Comparison of ENCODE assay signal across 24 mouse cellular contexts in the genomic region with DNA sequence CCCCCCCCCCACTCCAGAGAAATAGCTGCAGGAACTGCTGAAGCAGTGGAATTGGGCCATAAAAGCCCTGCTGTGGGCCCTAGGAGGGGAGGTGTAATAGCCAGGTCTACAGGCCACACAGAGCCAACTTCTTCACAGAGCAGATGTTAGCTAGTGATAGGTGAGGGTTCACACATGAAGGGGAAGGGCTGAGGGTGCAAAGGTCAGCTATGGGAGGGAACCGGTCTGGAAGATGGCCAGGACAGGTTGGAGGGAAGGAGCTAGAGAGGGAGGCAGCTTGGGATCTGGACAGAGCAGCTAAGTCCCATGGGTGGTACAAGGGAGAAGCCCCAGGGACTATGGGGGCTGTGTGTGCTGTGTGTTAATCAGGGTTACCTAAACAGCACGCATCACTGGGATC. TPM values are rescaled to one million over a fixed set of nuclear protein-coding genes. Genes with fewer than 3 reads are reported as not detected.
A peak's percentile ranks its signal among the peaks of the same experiment; 100 is the strongest.
DNase-seq lines count a peak whose midpoint lies in the region; ATAC-seq and TF ChIP-seq lines count a peak whose summit lies in the region.
"Had no signal": no experiment of that assay in that cellular context is flagged by ENCODE, and none has a peak within 500 bp of the region (broad histone marks: within the 10 kb centered on the region; RNA-seq: fewer than 3 reads in every experiment).

No protein-coding gene starts in this region.

- H3K27me3 ChIP-seq in kidney, embryonic 14.5 days (ENCODE audit: control insufficient read depth, insufficient read depth, low read length), result no peaks in the 10 kb centered on the region
- no peaks in the 10 kb centered on the region for H3K27me3 ChIP-seq in intestine, embryonic 16.5 days (replicated peaks; ENCODE audit: control insufficient read depth, insufficient read depth, low read length)
- no peaks in the 10 kb centered on the region for H3K27me3 ChIP-seq in hindbrain, embryonic 12.5 days
- H3K27me3 ChIP-seq: Patski had no signal

- no peak for TF ChIP-seq CTCF in gastrocnemius, adult 2 months (IDR thresholded peaks at IDR 0.05)

- H3K36me3 ChIP-seq in kidney, embryonic 14.5 days (ENCODE audit: control insufficient read depth, insufficient read depth, low read length), result no peaks in the 10 kb centered on the region
- no peaks in the 10 kb centered on the region for H3K36me3 ChIP-seq in intestine, embryonic 16.5 days (ENCODE audit: control insufficient read depth, insufficient read depth, low read length)
- H3K36me3 ChIP-seq in hindbrain, embryonic 12.5 days, result no peaks in the 10 kb centered on the region
- H3K36me3 ChIP-seq: embryonic facial prominence, embryonic 10.5 days; hindbrain, embryonic 10.5 days had no signal

- no peak overlapping the region for H3K4me2 ChIP-seq in kidney, embryonic 14.5 days (replicated peaks; ENCODE audit: low read depth, low read length)
- no peak overlapping the region for H3K4me2 ChIP-seq in intestine, embryonic 16.5 days (ENCODE audit: low read depth, low read length)
- no peak overlapping the region for H3K4me2 ChIP-seq in hindbrain, embryonic 12.5 days (replicated peaks)
- H3K4me2 ChIP-seq: liver, embryonic 11.5 days; lung, embryonic 14.5 days; midbrain, embryonic 11.5 days had no signal

- H3K27ac ChIP-seq in gastrocnemius, adult 2 months, result no peak overlapping the region
- H3K27ac ChIP-seq in kidney, embryonic 14.5 days (ENCODE audit: low read depth, low read length), result no peak overlapping the region
- peak overlapping the region; percentile 74 for H3K27ac ChIP-seq in intestine, embryonic 16.5 days (ENCODE audit: low read length)
- H3K27ac ChIP-seq in hindbrain, embryonic 12.5 days, result no peak overlapping the region
- H3K27ac ChIP-seq: embryonic facial prominence, embryonic 10.5 days; hindbrain, embryonic 10.5 days; layer of hippocampus, adult 2 months had no signal

- intact Hi-C loops in gastrocnemius, adult 2 months (cut with DNase I), result loop anchor here (2.0 kb wide), 1 partner anchor 19 kb away; no protein-coding TSS in a partner anchor

- no peaks in the 10 kb centered on the region; the same call in 1 of the 2 replicates for H3K4me1 ChIP-seq in kidney, embryonic 14.5 days (ENCODE audit: control insufficient read depth, insufficient read depth, low read length)
- peaks cover 41% of the 10 kb centered on the region for H3K4me1 ChIP-seq in intestine, embryonic 16.5 days (ENCODE audit: control insufficient read depth, insufficient read depth, low read length)
- 0 out of 2 replicates have a peak, but pooled peaks cover 2% of the 10 kb centered on the region for H3K4me1 ChIP-seq in hindbrain, embryonic 12.5 days

- no peak overlapping the region for H3K4me3 ChIP-seq in gastrocnemius, adult 2 months
- H3K4me3 ChIP-seq in kidney, embryonic 14.5 days (ENCODE audit: low read length), result no peak overlapping the region
- no peak overlapping the region for H3K4me3 ChIP-seq in intestine, embryonic 16.5 days (ENCODE audit: low read length)
- H3K4me3 ChIP-seq in hindbrain, embryonic 12.5 days, result no peak overlapping the region
- H3K4me3 ChIP-seq: embryonic facial prominence, embryonic 10.5 days; hindbrain, embryonic 10.5 days; layer of hippocampus, adult 2 months had no signal

- WGBS in kidney, embryonic 14.5 days, result 51% methylated on average over 2 of the region's 2 CpGs
- WGBS in intestine, embryonic 16.5 days, result 49% methylated on average over 2 of the region's 2 CpGs
- WGBS in hindbrain, embryonic 12.5 days, result 77% methylated on average over 2 of the region's 2 CpGs

- peak; percentile 22 for DNase-seq in gastrocnemius, adult 2 months
- DNase-seq in gastrocnemius, postnatal 25 days, result no peak
- DNase-seq in kidney, adult 18-20 months, result peak; percentile 52
- peak; percentile 70 to 72 for DNase-seq in kidney, postnatal 36 days
- DNase-seq in thymus, postnatal 10 days (ENCODE audit: low spot score in 2 of 2), result no peak
- DNase-seq: adrenal gland, postnatal 10 days; cerebellum, adult 9-10 months; gastrocnemius, postnatal 10 days; layer of hippocampus, postnatal 36 days; left cerebral cortex, postnatal 4 days; lung, embryonic 14.5 days; lung, postnatal 36 days; thymus, postnatal 4 days had no signal

- H3K9me3 ChIP-seq in kidney, embryonic 14.5 days (ENCODE audit: control insufficient read depth, low read length), result no peaks in the 10 kb centered on the region
- H3K9me3 ChIP-seq in intestine, embryonic 16.5 days (ENCODE audit: control insufficient read depth, low read length), result no peaks in the 10 kb centered on the region
- H3K9me3 ChIP-seq in hindbrain, embryonic 12.5 days (replicated peaks), result no peaks in the 10 kb centered on the region
- H3K9me3 ChIP-seq: embryonic facial prominence, embryonic 10.5 days; hindbrain, embryonic 10.5 days had no signal

- no peak overlapping the region for H3K9ac ChIP-seq in kidney, embryonic 14.5 days (ENCODE audit: low read depth, low read length)
- H3K9ac ChIP-seq in intestine, embryonic 16.5 days (ENCODE audit: low read depth, low read length), result no peak overlapping the region
- H3K9ac ChIP-seq in hindbrain, embryonic 12.5 days, result no peak overlapping the region
- H3K9ac ChIP-seq: lung, embryonic 14.5 days had no signal

- ATAC-seq in kidney, embryonic 14.5 days (ENCODE audit: low FRiP score, low TSS enrichment), result no peak
- ATAC-seq in intestine, embryonic 16.5 days, result peak; percentile 72
- no peak for ATAC-seq in hindbrain, embryonic 12.5 days (ENCODE audit: low FRiP score)
- ATAC-seq: Patski had no signal

RNA-seq across cellular contexts. Expression of a gene that starts 8.2 kb away (rescaled TPM):
- not detected for total RNA-seq in gastrocnemius, adult 2 months (2021)
- total RNA-seq in gastrocnemius, postnatal 25 days (2021), result not detected
- polyA plus RNA-seq in kidney, embryonic 14.5 days (2014; fragmentation: Nextera tagmentation; extraction: Ambion mirVana), result 12.1 and 19.5 TPM in 2 replicates
- polyA plus RNA-seq in intestine, embryonic 16.5 days (2015; fragmentation: Nextera tagmentation; extraction: Ambion mirVana), result 260 and 283 TPM in 2 replicates
- 1.1 and 3.5 TPM in 2 replicates for polyA plus RNA-seq in hindbrain, embryonic 12.5 days (2016; fragmentation: Nextera tagmentation; extraction: Ambion mirVana)
- total RNA-seq: common myeloid progenitor, adult 5-6 weeks had no signal

RNA-seq across cellular contexts. Expression of a gene that starts 26.0 kb away (rescaled TPM):
- 1 to 10 TPM in 1 of 2 experiments, under 1 TPM in 1; 0.77 to 3.3 TPM for total RNA-seq in gastrocnemius, adult 2 months (2021)
- total RNA-seq in gastrocnemius, postnatal 25 days (2021), result 1 to 10 TPM; 6.2 to 8.4 TPM
- polyA plus RNA-seq in kidney, embryonic 14.5 days (2014; fragmentation: Nextera tagmentation; extraction: Ambion mirVana), result 2.0 and 2.3 TPM in 2 replicates
- polyA plus RNA-seq in intestine, embryonic 16.5 days (2015; fragmentation: Nextera tagmentation; extraction: Ambion mirVana), result 23.5 and 26.7 TPM in 2 replicates
- 5.1 and 18.5 TPM in 2 replicates for polyA plus RNA-seq in hindbrain, embryonic 12.5 days (2016; fragmentation: Nextera tagmentation; extraction: Ambion mirVana)
- total RNA-seq: common myeloid progenitor, adult 5-6 weeks had no signal
- polyA plus RNA-seq: forebrain, embryonic 11.5 days had no signal

RNA-seq across cellular contexts. Expression of a gene that starts 30.9 kb away (rescaled TPM):
- total RNA-seq in gastrocnemius, adult 2 months (2021), result 100 to 1,000 TPM; 184 to 604 TPM
- 100 to 1,000 TPM in 1 of 2 experiments, 10 to 100 TPM in 1; 73.2 to 356 TPM for total RNA-seq in gastrocnemius, postnatal 25 days (2021)
- polyA plus RNA-seq in kidney, embryonic 14.5 days (2014; fragmentation: Nextera tagmentation; extraction: Ambion mirVana), result 18.3 and 20.3 TPM in 2 replicates
- 6.4 and 8.7 TPM in 2 replicates for polyA plus RNA-seq in intestine, embryonic 16.5 days (2015; fragmentation: Nextera tagmentation; extraction: Ambion mirVana)
- 9.5 and 28.5 TPM in 2 replicates for polyA plus RNA-seq in hindbrain, embryonic 12.5 days (2016; fragmentation: Nextera tagmentation; extraction: Ambion mirVana)
- total RNA-seq: common myeloid progenitor, adult 5-6 weeks; left cerebral cortex, postnatal 4 days had no signal

RNA-seq across cellular contexts. Expression of a gene that starts 44.3 kb away (rescaled TPM):
- 100 to 1,000 TPM in 1 of 2 experiments, 10 to 100 TPM in 1; 78.0 to 140 TPM for total RNA-seq in gastrocnemius, adult 2 months (2021)
- total RNA-seq in gastrocnemius, postnatal 25 days (2021), result 100 to 1,000 TPM in 1 of 2 experiments, 10 to 100 TPM in 1; 56.9 to 161 TPM
- 85.6 and 102 TPM in 2 replicates for polyA plus RNA-seq in kidney, embryonic 14.5 days (2014; fragmentation: Nextera tagmentation; extraction: Ambion mirVana)
- polyA plus RNA-seq in intestine, embryonic 16.5 days (2015; fragmentation: Nextera tagmentation; extraction: Ambion mirVana), result 36.2 and 36.6 TPM in 2 replicates
- 18.3 and 19.1 TPM in 2 replicates for polyA plus RNA-seq in hindbrain, embryonic 12.5 days (2016; fragmentation: Nextera tagmentation; extraction: Ambion mirVana)

Comparison
In these comparisons a context has a peak if more than half of its experiments do, and no peak if none do; other contexts are left out.
1. DNase-seq: peak in gastrocnemius, adult 2 months (single experiment), kidney, adult 18-20 months (single experiment) and kidney, postnatal 36 days (2 of 2); none in gastrocnemius, postnatal 25 days (single experiment) and thymus, postnatal 10 days (0 of 2).
2. RNA of a gene that starts 8.2 kb away (polyA plus RNA-seq): 260 to 283 TPM in intestine, embryonic 16.5 days; 12.1 to 19.5 TPM in kidney, embryonic 14.5 days and 1.1 to 3.5 TPM in hindbrain, embryonic 12.5 days; every median in the first group is over 10 times any median in the second.